ENCODE assay signal across 8 mouse cellular contexts in genomic region chr3:53656328-53656877, GRCm38 (mm10). TPM values are rescaled to one million over a fixed set of nuclear protein-coding genes. Genes with fewer than 3 reads are reported as not detected.
A peak's percentile ranks its signal among the peaks of the same experiment; 100 is the strongest.
DNase-seq lines count a peak whose midpoint lies in the region; ATAC-seq and TF ChIP-seq lines count a peak whose summit lies in the region.

No protein-coding gene starts in this region.

- no peaks in the 10 kb centered on the region for H3K9me3 ChIP-seq in midbrain, embryonic 13.5 days

- no peak overlapping the region for H3K27ac ChIP-seq in cerebellum, adult 2 months (ENCODE audit: insufficient read depth, low read length)
- no peak overlapping the region for H3K27ac ChIP-seq in midbrain, embryonic 13.5 days
- H3K27ac ChIP-seq in thymus, adult 2 months (ENCODE audit: control insufficient read depth, insufficient read depth, low read length) = no peak overlapping the region

- no peak for TF ChIP-seq POLR2A in cerebellum, adult 2 months (IDR thresholded peaks at IDR 0.05; ENCODE audit: borderline replicate concordance, insufficient read depth, low read length)
- no peak for TF ChIP-seq POLR2A in thymus, adult 2 months (IDR thresholded peaks at IDR 0.05; ENCODE audit: control insufficient read depth, extremely low read depth, insufficient read depth, low read length, poor library complexity)

- ATAC-seq in cerebellum, adult (ENCODE audit: insufficient number of reproducible peaks, low FRiP score, low TSS enrichment) = no peak; the same call in 1 of the 2 replicates
- ATAC-seq in midbrain, embryonic 13.5 days = peak; percentile 15

- peak overlapping the region; percentile 69 for H3K9ac ChIP-seq in midbrain, embryonic 13.5 days (replicated peaks)

- no peaks in the 10 kb centered on the region for H3K27me3 ChIP-seq in cerebellum, adult 2 months (ENCODE audit: control insufficient read depth, insufficient read depth, low read length)
- H3K27me3 ChIP-seq in midbrain, embryonic 13.5 days = peaks cover 37% of the 10 kb centered on the region
- peaks cover 8% of the 10 kb centered on the region; the same call in 1 of the 2 replicates for H3K27me3 ChIP-seq in thymus, adult 2 months (ENCODE audit: control insufficient read depth, insufficient read depth, low read length)

- H3K4me2 ChIP-seq in midbrain, embryonic 13.5 days (replicated peaks) = peak overlapping the region; percentile 97

- TF ChIP-seq CTCF in cerebellum, adult 2 months (IDR thresholded peaks at IDR 0.05; ENCODE audit: borderline replicate concordance, insufficient read depth, low read depth, low read length) = no peak
- TF ChIP-seq CTCF in thymus, adult 2 months (IDR thresholded peaks at IDR 0.05; ENCODE audit: borderline replicate concordance, control insufficient read depth, extremely low read depth, insufficient read depth, low read length, poor library complexity) = no peak

- no peaks in the 10 kb centered on the region for H3K36me3 ChIP-seq in midbrain, embryonic 13.5 days
- no peaks in the 10 kb centered on the region for H3K36me3 ChIP-seq in thymus, adult 2 months (ENCODE audit: control insufficient read depth, insufficient read depth, low read length)

- DNase-seq in cerebellum, adult 2 months = no peak
- peak; percentile 56 for DNase-seq in retina, embryonic 14.5 days (ENCODE audit: low spot score)
- no peak for DNase-seq in retina, postnatal 1 day
- peak; percentile 27 for DNase-seq in kidney, postnatal 14 days
- no peak for DNase-seq in thymus, adult 2 months
- DNase-seq in urinary bladder, adult 2 months (ENCODE audit: low spot score) = no peak

- H3K4me3 ChIP-seq in cerebellum, adult 2 months (replicated peaks; ENCODE audit: insufficient read depth, low read depth, low read length) = peak overlapping the region; percentile 58
- peak overlapping the region; percentile 58 for H3K4me3 ChIP-seq in midbrain, embryonic 13.5 days (replicated peaks)
- no peak overlapping the region; the same call in 1 of the 2 replicates for H3K4me3 ChIP-seq in thymus, adult 2 months (ENCODE audit: control insufficient read depth, insufficient read depth, low read length)

- under 1% methylated on average over 42 of the region's 42 CpGs for WGBS in cerebellum, adult 2 months
- under 1% methylated on average over 42 of the region's 42 CpGs for WGBS in midbrain, embryonic 13.5 days
- WGBS in thymus, adult 2 months = 7% methylated on average over 42 of the region's 42 CpGs

- no peaks in the 10 kb centered on the region for H3K4me1 ChIP-seq in cerebellum, adult 2 months (ENCODE audit: control insufficient read depth, insufficient read depth, low read length)
- peaks cover 28% of the 10 kb centered on the region for H3K4me1 ChIP-seq in midbrain, embryonic 13.5 days (replicated peaks)
- no peaks in the 10 kb centered on the region for H3K4me1 ChIP-seq in thymus, adult 2 months (replicated peaks; ENCODE audit: control insufficient read depth, insufficient read depth, low read length)

RNA-seq across cellular contexts. Expression of gene Frem2, which starts 0.8 kb away (rescaled TPM):
- 1.00 and 1.3 TPM in 2 replicates for polyA plus RNA-seq in cerebellum, adult 2 months (2012; rRNA removed)
- polyA plus RNA-seq in midbrain, embryonic 13.5 days (2015; fragmentation: Nextera tagmentation; extraction: Ambion mirVana) = 1.0 and 1.1 TPM in 2 replicates
- polyA plus RNA-seq in thymus, adult 2 months (2012; rRNA removed) = 0.81 and 0.99 TPM in 2 replicates
- 18.6 and 24.1 TPM in 2 replicates for polyA plus RNA-seq in urinary bladder, adult 2 months (2012; rRNA removed)

Comparison
In these comparisons a context has a peak if more than half of its experiments do, and no peak if none do; other contexts are left out.
1. DNase-seq: peak in retina, embryonic 14.5 days (single experiment) and kidney, postnatal 14 days (single experiment); none in cerebellum, adult 2 months (0 of 2), retina, postnatal 1 day (single experiment), thymus, adult 2 months (single experiment) and urinary bladder, adult 2 months (single experiment).